Mouse (Mus musculus): ENCODE results near the gene Lrsam1. TPM values are rescaled to one million over a fixed set of nuclear protein-coding genes. Genes with fewer than 3 reads are reported as not detected.

Gene Lrsam1
- polyA plus RNA-seq, 1 experiment: 10.3 TPM

DNA sequence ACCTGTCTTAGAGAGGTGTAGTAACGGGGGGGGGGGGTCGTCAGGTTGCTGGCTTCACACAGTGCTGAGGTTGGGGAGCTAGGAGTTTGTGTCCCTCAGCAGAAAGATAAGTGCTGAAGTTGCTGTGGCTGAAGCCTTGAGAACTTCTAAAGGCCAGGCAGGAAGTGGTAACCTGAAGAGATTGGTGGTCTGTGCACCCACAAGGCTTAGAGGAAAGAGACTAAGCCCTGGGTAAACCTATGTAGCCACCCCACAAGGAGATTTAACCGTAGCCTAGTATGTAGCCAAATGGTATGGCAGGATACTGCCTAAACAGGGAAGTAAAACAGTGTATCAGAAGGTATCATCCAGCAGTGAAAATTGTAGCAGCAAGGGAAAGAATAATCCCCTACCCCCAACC is 71.1 kb downstream of the Lrsam1 start:
- Histone ChIP-seq H3K27me3 (ENCODE audit: control insufficient read depth, insufficient read depth, insufficient read length) (no peaks in the 10 kb centered on the region), H3K79me2 (ENCODE audit: control insufficient read depth, insufficient read depth) (peaks cover 100% of the 10 kb centered on the region), H3K36me3 (ENCODE audit: control insufficient read depth, insufficient read depth) (peaks cover 76% of the 10 kb centered on the region), H3ac (ENCODE audit: control insufficient read depth, insufficient read length, low read depth) (no peak overlapping the region), H3K79me3 (ENCODE audit: low read depth) (peaks cover 100% of the 10 kb centered on the region), H3K4me3 (ENCODE audit: insufficient read depth, poor library complexity, severe bottlenecking) (no peak overlapping the region)
- TF ChIP-seq USF1 (IDR thresholded peaks at IDR 0.05; ENCODE audit: low read depth) (no peak), MYOD1 (IDR thresholded peaks at IDR 0.05; ENCODE audit: control insufficient read depth, insufficient read length, low read depth) (no peak), FOSL1 (IDR thresholded peaks at IDR 0.05; ENCODE audit: insufficient read depth, low read length, poor library complexity, severe bottlenecking) (no peak), CEBPB (IDR thresholded peaks at IDR 0.05; ENCODE audit: low read depth) (no peak), MAX (IDR thresholded peaks at IDR 0.05) (no peak), MYOG (IDR thresholded peaks at IDR 0.05; ENCODE audit: control insufficient read depth, extremely low read depth, insufficient read length) (no peak), CTCF (IDR thresholded peaks at IDR 0.05; ENCODE audit: control insufficient read depth, insufficient read depth, insufficient read length) (no peak)

DNA sequence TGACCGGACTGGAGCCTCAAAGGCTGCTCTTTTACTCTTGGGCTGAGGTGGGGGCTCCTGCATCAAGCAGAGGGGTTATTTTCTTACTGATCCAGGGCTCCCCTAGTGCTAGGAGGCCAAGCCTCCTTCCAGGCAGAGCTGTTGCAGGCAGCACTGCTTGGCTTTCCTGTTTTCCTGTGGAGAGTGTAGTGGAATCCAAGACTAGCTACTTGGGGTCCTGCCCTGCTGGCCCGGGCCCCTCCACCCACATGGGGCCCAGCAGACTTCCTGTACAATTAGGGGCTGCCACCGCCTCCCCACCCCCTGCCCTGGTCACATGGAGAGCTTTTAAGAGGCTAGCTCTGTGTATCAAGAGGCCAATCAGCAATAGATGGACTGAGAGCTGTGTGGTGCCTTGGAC is 72.9 kb downstream of the Lrsam1 start:
- no peak overlapping the region for H3K4me3 ChIP-seq (ENCODE audit: insufficient read depth, poor library complexity, severe bottlenecking)
- H3K79me2 ChIP-seq (ENCODE audit: control insufficient read depth, insufficient read depth): peaks cover 100% of the 10 kb centered on the region
- no peak overlapping the region for H3ac ChIP-seq (ENCODE audit: control insufficient read depth, insufficient read length, low read depth)
- no peaks in the 10 kb centered on the region for H3K27me3 ChIP-seq (ENCODE audit: control insufficient read depth, insufficient read depth, insufficient read length)
- H3K36me3 ChIP-seq (ENCODE audit: control insufficient read depth, insufficient read depth): peaks cover 81% of the 10 kb centered on the region
- H3K79me3 ChIP-seq (ENCODE audit: low read depth): peaks cover 100% of the 10 kb centered on the region
- TF ChIP-seq CEBPB (IDR thresholded peaks at IDR 0.05; ENCODE audit: low read depth) (no peak), MYOD1 (IDR thresholded peaks at IDR 0.05; ENCODE audit: control insufficient read depth, insufficient read length, low read depth) (no peak), USF1 (IDR thresholded peaks at IDR 0.05; ENCODE audit: low read depth) (no peak), CTCF (IDR thresholded peaks at IDR 0.05; ENCODE audit: control insufficient read depth, insufficient read depth, insufficient read length) (no peak), FOSL1 (IDR thresholded peaks at IDR 0.05; ENCODE audit: insufficient read depth, low read length, poor library complexity, severe bottlenecking) (no peak), MAX (IDR thresholded peaks at IDR 0.05) (no peak), MYOG (IDR thresholded peaks at IDR 0.05; ENCODE audit: control insufficient read depth, extremely low read depth, insufficient read length) (no peak)

GRCm38 (mm10) chr2:32888029-32888428 is 73.4 kb downstream of the Lrsam1 start:
- H3K27me3 ChIP-seq (ENCODE audit: control insufficient read depth, insufficient read depth, insufficient read length): no peaks in the 10 kb centered on the region
- peaks cover 100% of the 10 kb centered on the region for H3K79me3 ChIP-seq (ENCODE audit: low read depth)
- peaks cover 100% of the 10 kb centered on the region for H3K79me2 ChIP-seq (ENCODE audit: control insufficient read depth, insufficient read depth)
- TF ChIP-seq FOSL1 (IDR thresholded peaks at IDR 0.05; ENCODE audit: insufficient read depth, low read length, poor library complexity, severe bottlenecking) (no peak), CTCF (IDR thresholded peaks at IDR 0.05; ENCODE audit: control insufficient read depth, insufficient read depth, insufficient read length) (no peak), MAX (IDR thresholded peaks at IDR 0.05) (no peak), MYOG (IDR thresholded peaks at IDR 0.05; ENCODE audit: control insufficient read depth, extremely low read depth, insufficient read length) (no peak), MYOD1 (IDR thresholded peaks at IDR 0.05; ENCODE audit: control insufficient read depth, insufficient read length, low read depth) (no peak), USF1 (IDR thresholded peaks at IDR 0.05; ENCODE audit: low read depth) (no peak), CEBPB (IDR thresholded peaks at IDR 0.05; ENCODE audit: low read depth) (no peak)
- H3ac ChIP-seq (ENCODE audit: control insufficient read depth, insufficient read length, low read depth): no peak overlapping the region
- H3K4me3 ChIP-seq (ENCODE audit: insufficient read depth, poor library complexity, severe bottlenecking): no peak overlapping the region
- H3K36me3 ChIP-seq (ENCODE audit: control insufficient read depth, insufficient read depth): peaks cover 81% of the 10 kb centered on the region

GRCm38 (mm10) chr2:32884745-32885144 is 76.7 kb downstream of the Lrsam1 start:
- Histone ChIP-seq H3K4me3 (ENCODE audit: insufficient read depth, poor library complexity, severe bottlenecking) (no peak overlapping the region), H3K79me3 (ENCODE audit: low read depth) (peaks cover 82% of the 10 kb centered on the region), H3K79me2 (ENCODE audit: control insufficient read depth, insufficient read depth) (peaks cover 98% of the 10 kb centered on the region), H3K36me3 (ENCODE audit: control insufficient read depth, insufficient read depth) (peaks cover 64% of the 10 kb centered on the region), H3ac (ENCODE audit: control insufficient read depth, insufficient read length, low read depth) (no peak overlapping the region), H3K27me3 (ENCODE audit: control insufficient read depth, insufficient read depth, insufficient read length) (no peaks in the 10 kb centered on the region)
- TF ChIP-seq CTCF (IDR thresholded peaks at IDR 0.05; ENCODE audit: control insufficient read depth, insufficient read depth, insufficient read length) (no peak), FOSL1 (IDR thresholded peaks at IDR 0.05; ENCODE audit: insufficient read depth, low read length, poor library complexity, severe bottlenecking) (no peak), MYOG (IDR thresholded peaks at IDR 0.05; ENCODE audit: control insufficient read depth, extremely low read depth, insufficient read length) (no peak), MAX (IDR thresholded peaks at IDR 0.05) (no peak), CEBPB (IDR thresholded peaks at IDR 0.05; ENCODE audit: low read depth) (no peak)

DNA sequence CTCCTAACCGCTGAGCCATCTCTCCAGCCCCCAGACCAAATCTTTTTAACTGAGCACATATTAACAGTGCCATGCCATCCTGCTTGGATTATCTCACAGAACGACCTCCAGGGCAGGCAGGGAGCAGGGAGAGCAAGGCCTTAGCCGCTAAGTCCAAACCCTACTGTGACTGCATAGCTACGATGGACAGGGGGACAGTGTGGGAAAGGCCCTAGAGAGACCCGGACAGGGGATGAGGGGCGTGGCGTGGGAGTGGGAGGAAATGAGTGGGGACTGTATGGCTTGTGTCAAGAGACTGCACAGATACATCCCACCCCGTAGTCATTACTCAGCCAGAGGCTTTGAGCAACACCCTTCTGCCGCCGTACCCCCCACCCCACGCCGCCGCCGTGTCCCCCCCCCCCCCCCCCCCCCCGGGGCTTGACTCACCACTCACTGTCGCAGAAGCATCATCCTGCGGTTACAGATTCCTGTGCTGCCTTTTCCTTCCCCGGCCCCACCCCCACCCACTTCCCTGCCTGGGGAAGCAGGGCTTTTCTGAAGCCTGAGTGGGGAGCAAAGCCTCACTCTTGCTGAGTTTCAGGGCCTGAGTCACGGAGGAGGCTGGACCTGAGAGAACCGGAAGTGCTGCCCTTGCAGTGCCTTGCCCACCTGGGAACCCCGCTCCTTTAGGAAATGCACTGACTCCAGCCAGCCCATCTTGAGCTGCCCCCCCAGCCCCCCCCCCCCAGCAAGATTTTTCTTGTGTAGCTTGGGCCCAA is 79.0 kb downstream of the Lrsam1 start:
- TF ChIP-seq CTCF (IDR thresholded peaks at IDR 0.05; ENCODE audit: control insufficient read depth, insufficient read depth, insufficient read length): no peak
- TF ChIP-seq USF1 (IDR thresholded peaks at IDR 0.05; ENCODE audit: low read depth): no peak
- no peak for TF ChIP-seq MAX (IDR thresholded peaks at IDR 0.05)
- no peak for TF ChIP-seq CEBPB (IDR thresholded peaks at IDR 0.05; ENCODE audit: low read depth)
- TF ChIP-seq MYOG (IDR thresholded peaks at IDR 0.05; ENCODE audit: control insufficient read depth, extremely low read depth, insufficient read length): no peak
- TF ChIP-seq FOSL1 (IDR thresholded peaks at IDR 0.05; ENCODE audit: insufficient read depth, low read length, poor library complexity, severe bottlenecking): no peak
- no peak for TF ChIP-seq MYOD1 (IDR thresholded peaks at IDR 0.05; ENCODE audit: control insufficient read depth, insufficient read length, low read depth)
- no peak overlapping the region for H3K4me3 ChIP-seq (ENCODE audit: insufficient read depth, poor library complexity, severe bottlenecking)
- no peaks in the 10 kb centered on the region for H3K27me3 ChIP-seq (ENCODE audit: control insufficient read depth, insufficient read depth, insufficient read length)
- peaks cover 58% of the 10 kb centered on the region for H3K36me3 ChIP-seq (ENCODE audit: control insufficient read depth, insufficient read depth)
- H3K79me2 ChIP-seq (ENCODE audit: control insufficient read depth, insufficient read depth): peaks cover 98% of the 10 kb centered on the region
- peaks cover 82% of the 10 kb centered on the region for H3K79me3 ChIP-seq (ENCODE audit: low read depth)
- peak overlapping the region; percentile 68 for H3ac ChIP-seq (ENCODE audit: control insufficient read depth, insufficient read length, low read depth)
